Comparison of ENCODE assay signal across 10 mouse cellular contexts in the genomic region with DNA sequence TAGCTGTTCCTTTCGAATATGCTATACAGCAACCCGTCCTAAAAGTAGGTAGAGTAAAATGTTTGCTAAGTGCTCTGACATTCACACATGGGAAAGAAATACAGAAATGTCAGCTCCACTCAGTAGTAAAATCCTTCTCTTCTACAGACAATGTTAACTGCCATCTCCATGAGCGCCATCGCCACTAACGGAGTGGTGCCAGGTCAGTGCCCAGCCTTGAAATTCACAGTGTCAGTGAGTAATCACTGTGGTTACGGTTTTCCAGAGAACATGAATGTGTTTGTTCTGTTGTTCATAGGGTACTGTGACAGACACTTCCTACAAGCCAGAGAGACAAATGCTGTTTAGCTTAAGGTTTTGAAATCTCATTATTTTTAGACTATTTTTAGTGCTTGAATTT.
"Had no signal": no experiment of that assay in that cellular context is flagged by ENCODE, and none has a peak within 500 bp of the region (broad histone marks: within the 10 kb centered on the region; RNA-seq: fewer than 3 reads in every experiment).

No protein-coding gene starts in this region.

- DNase-seq: kidney, postnatal 14 days; kidney, postnatal 4 days; liver; lung, adult 18-20 months; lung, postnatal 10 days; lung, postnatal 36 days; midbrain, embryonic 14.5 days; thymus, adult 2 months; thymus, postnatal 14 days; thymus, postnatal 4 days had no signal
